Mouse (Mus musculus): ENCODE data around the gene Hist1h4f. TPM values are rescaled to one million over a fixed set of nuclear protein-coding genes. Genes with fewer than 3 reads are reported as not detected.

Hist1h4f gene
- polyA plus RNA-seq, 1 experiment from 2014 or later = 2.0 TPM

- Histone ChIP-seq H3K36me3 (ENCODE audit: insufficient read depth, low read length) (no peaks in the 10 kb centered on the region), H3K4me3 (ENCODE audit: low read length) (peak overlapping the region; percentile 75), H3K27ac (ENCODE audit: low read length) (peak overlapping the region; percentile 86), H3K9ac (replicated peaks; ENCODE audit: low read length) (peak overlapping the region; percentile 65), H3K4me2 (replicated peaks; ENCODE audit: low read depth, low read length) (peak overlapping the region; percentile 94), H3K27me3 (ENCODE audit: insufficient read depth, low read length) (no peaks in the 10 kb centered on the region), H3K4me1 (ENCODE audit: insufficient read depth, low read length) (peaks cover 10% of the 10 kb centered on the region), H3K9me3 (ENCODE audit: low read length) (no peaks in the 10 kb centered on the region)
- 0% methylated on average over 19 of the region's 19 CpGs for WGBS
- peak; percentile 74 for ATAC-seq (ENCODE audit: low FRiP score, low TSS enrichment)
These were observed 34.4 kb downstream of the Hist1h4f start for GRCm38 (mm10) chr13:23516822-23517602.

DNA sequence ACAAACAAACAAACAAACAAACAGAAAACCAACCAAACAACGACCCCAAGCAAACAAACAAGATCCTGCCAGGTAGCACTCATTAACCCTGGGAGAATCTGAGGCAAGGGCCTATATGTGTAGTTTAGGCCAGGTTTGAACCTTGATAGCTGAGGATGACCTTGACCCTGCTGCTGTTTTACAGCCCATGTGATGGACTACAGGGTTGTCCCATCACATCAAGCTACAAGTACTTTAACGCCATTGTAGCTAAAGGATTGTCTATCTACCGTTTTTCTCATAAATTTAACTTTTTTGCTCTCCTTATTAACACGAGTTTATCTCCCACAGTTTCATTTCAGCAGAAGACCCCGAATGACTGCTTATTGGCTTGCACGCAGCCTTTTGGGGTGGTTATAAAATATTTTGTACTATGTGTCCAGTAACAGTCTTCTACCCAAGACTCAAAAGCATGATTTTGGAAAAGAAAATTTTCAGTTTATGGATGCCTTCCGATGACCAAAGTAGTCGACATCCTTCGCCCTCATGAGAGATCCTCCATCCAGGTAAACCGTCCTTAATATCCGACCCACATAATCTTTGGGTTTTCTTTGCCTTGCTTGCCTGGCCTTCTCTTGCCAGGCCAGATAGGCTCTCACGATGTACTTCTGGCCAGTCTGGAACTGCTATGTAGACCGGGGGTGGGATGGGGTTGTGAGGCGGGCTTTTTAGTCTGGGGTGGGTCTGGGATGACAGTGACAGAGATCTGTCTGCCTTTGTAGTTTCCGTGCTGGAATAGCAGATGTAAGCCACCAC is 35.4 kb downstream of the Hist1h4f start:
- no peaks in the 10 kb centered on the region for H3K27me3 ChIP-seq (ENCODE audit: insufficient read depth, low read length)
- ATAC-seq (ENCODE audit: low FRiP score, low TSS enrichment) = no peak
- peak overlapping the region; percentile 43 for H3K4me2 ChIP-seq (replicated peaks; ENCODE audit: low read depth, low read length)
- peak overlapping the region; percentile 26 for H3K4me3 ChIP-seq (ENCODE audit: low read length)
- H3K4me1 ChIP-seq (ENCODE audit: insufficient read depth, low read length) = peaks cover 10% of the 10 kb centered on the region
- WGBS = 51% methylated on average over 15 of the region's 15 CpGs
- peak overlapping the region; percentile 23 for H3K9ac ChIP-seq (replicated peaks; ENCODE audit: low read length)
- H3K9me3 ChIP-seq (ENCODE audit: low read length) = no peaks in the 10 kb centered on the region
- H3K27ac ChIP-seq (ENCODE audit: low read length) = no peak overlapping the region
- no peaks in the 10 kb centered on the region for H3K36me3 ChIP-seq (ENCODE audit: insufficient read depth, low read length)

DNA sequence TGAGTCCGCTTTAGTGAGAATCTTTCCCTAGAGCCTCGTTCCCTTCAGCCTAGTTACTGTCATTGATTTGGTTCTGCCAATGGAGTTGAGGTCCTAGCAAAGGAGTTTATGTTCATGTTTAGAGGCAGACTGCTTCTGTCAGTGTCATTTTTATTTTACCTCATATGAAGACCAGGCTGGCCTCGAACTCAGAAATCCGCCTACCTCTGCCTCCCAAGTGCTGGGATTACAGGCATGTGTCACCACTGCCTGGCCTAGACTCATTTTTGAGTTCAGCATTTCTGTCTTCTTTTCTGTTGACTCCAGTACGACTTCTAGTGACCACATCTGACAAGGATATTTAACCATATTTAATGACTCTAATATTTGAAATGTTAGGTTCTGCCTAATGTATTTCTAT is 36.2 kb downstream of the Hist1h4f start:
- no peak overlapping the region for H3K4me3 ChIP-seq (ENCODE audit: low read length)
- H3K36me3 ChIP-seq (ENCODE audit: insufficient read depth, low read length) = no peaks in the 10 kb centered on the region
- ATAC-seq (ENCODE audit: low FRiP score, low TSS enrichment) = no peak
- H3K27me3 ChIP-seq (ENCODE audit: insufficient read depth, low read length) = no peaks in the 10 kb centered on the region
- no peak overlapping the region for H3K9ac ChIP-seq (replicated peaks; ENCODE audit: low read length)
- 80% methylated on average over 5 of the region's 5 CpGs for WGBS
- H3K4me1 ChIP-seq (ENCODE audit: insufficient read depth, low read length) = peaks cover 10% of the 10 kb centered on the region
- no peak overlapping the region for H3K4me2 ChIP-seq (replicated peaks; ENCODE audit: low read depth, low read length)
- H3K9me3 ChIP-seq (ENCODE audit: low read length) = no peaks in the 10 kb centered on the region
- H3K27ac ChIP-seq (ENCODE audit: low read length) = no peak overlapping the region

GRCm38 (mm10) chr13:23513517-23513916 is 37.9 kb downstream of the Hist1h4f start:
- H3K4me1 ChIP-seq (ENCODE audit: insufficient read depth, low read length) = peaks cover 5% of the 10 kb centered on the region
- WGBS = 85% methylated on average over 1 of the region's 1 CpGs
- H3K4me3 ChIP-seq (ENCODE audit: low read length) = no peak overlapping the region
- H3K27ac ChIP-seq (ENCODE audit: low read length) = no peak overlapping the region
- no peaks in the 10 kb centered on the region for H3K27me3 ChIP-seq (ENCODE audit: insufficient read depth, low read length)
- H3K9ac ChIP-seq (replicated peaks; ENCODE audit: low read length) = no peak overlapping the region
- ATAC-seq (ENCODE audit: low FRiP score, low TSS enrichment) = no peak
- H3K4me2 ChIP-seq (replicated peaks; ENCODE audit: low read depth, low read length) = no peak overlapping the region
- H3K9me3 ChIP-seq (ENCODE audit: low read length) = no peaks in the 10 kb centered on the region
- no peaks in the 10 kb centered on the region for H3K36me3 ChIP-seq (ENCODE audit: insufficient read depth, low read length)

GRCm38 (mm10) chr13:23510127-23510526 is 41.3 kb downstream of the Hist1h4f start:
- ATAC-seq (ENCODE audit: low FRiP score, low TSS enrichment) = no peak
- no peaks in the 10 kb centered on the region for H3K9me3 ChIP-seq (ENCODE audit: low read length)
- H3K27me3 ChIP-seq (ENCODE audit: insufficient read depth, low read length) = no peaks in the 10 kb centered on the region
- peaks cover 14% of the 10 kb centered on the region for H3K4me1 ChIP-seq (ENCODE audit: insufficient read depth, low read length)
- H3K4me3 ChIP-seq (ENCODE audit: low read length) = no peak overlapping the region
- 23% methylated on average over 1 of the region's 1 CpGs for WGBS
- H3K36me3 ChIP-seq (ENCODE audit: insufficient read depth, low read length) = no peaks in the 10 kb centered on the region
- H3K9ac ChIP-seq (replicated peaks; ENCODE audit: low read length) = no peak overlapping the region
- H3K4me2 ChIP-seq (replicated peaks; ENCODE audit: low read depth, low read length) = no peak overlapping the region
- no peak overlapping the region for H3K27ac ChIP-seq (ENCODE audit: low read length)

- ATAC-seq (ENCODE audit: low FRiP score, low TSS enrichment) = no peak
- peak overlapping the region; percentile 54 for H3K4me2 ChIP-seq (replicated peaks; ENCODE audit: low read depth, low read length)
- H3K36me3 ChIP-seq (ENCODE audit: insufficient read depth, low read length) = no peaks in the 10 kb centered on the region
- peak overlapping the region; percentile 11 for H3K4me3 ChIP-seq (ENCODE audit: low read length)
- H3K9ac ChIP-seq (replicated peaks; ENCODE audit: low read length) = 0 out of 2 replicates have a peak overlapping the region, but pooled peaks have one; percentile 12
- no peaks in the 10 kb centered on the region for H3K27me3 ChIP-seq (ENCODE audit: insufficient read depth, low read length)
- no peak overlapping the region for H3K27ac ChIP-seq (ENCODE audit: low read length)
- WGBS = 27% methylated on average over 14 of the region's 14 CpGs
- peaks cover 16% of the 10 kb centered on the region for H3K4me1 ChIP-seq (ENCODE audit: insufficient read depth, low read length)
- no peaks in the 10 kb centered on the region for H3K9me3 ChIP-seq (ENCODE audit: low read length)
These were observed 44.5 kb downstream of the Hist1h4f start for GRCm38 (mm10) chr13:23506819-23507515.

DNA sequence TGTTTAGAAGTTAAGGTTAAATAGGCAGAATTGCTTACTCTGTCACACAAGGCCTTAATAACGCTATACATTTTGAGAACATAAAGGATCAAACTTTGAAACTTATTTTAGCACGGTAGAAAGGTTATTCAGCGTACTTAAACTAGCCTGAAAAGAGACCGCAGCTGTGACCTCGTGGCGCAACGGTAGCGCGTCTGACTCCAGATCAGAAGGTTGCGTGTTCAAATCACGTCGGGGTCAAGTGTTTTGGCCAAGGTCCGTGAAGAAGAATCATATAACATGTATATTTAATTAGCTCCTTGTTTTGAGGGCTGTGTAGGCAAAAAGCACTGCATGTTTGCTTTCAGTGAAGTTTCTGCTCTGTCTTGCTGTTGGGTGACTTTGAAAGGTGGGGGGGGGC is 45.1 kb downstream of the Hist1h4f start:
- no peak overlapping the region for H3K9ac ChIP-seq (replicated peaks; ENCODE audit: low read length)
- H3K4me3 ChIP-seq (ENCODE audit: low read length) = peak overlapping the region; percentile 37
- no peaks in the 10 kb centered on the region for H3K27me3 ChIP-seq (ENCODE audit: insufficient read depth, low read length)
- WGBS = 5% methylated on average over 13 of the region's 13 CpGs
- no peak for ATAC-seq (ENCODE audit: low FRiP score, low TSS enrichment)
- peak overlapping the region; percentile 54 for H3K4me2 ChIP-seq (replicated peaks; ENCODE audit: low read depth, low read length)
- H3K27ac ChIP-seq (ENCODE audit: low read length) = no peak overlapping the region
- H3K9me3 ChIP-seq (ENCODE audit: low read length) = no peaks in the 10 kb centered on the region
- H3K36me3 ChIP-seq (ENCODE audit: insufficient read depth, low read length) = no peaks in the 10 kb centered on the region
- H3K4me1 ChIP-seq (ENCODE audit: insufficient read depth, low read length) = peaks cover 19% of the 10 kb centered on the region

- Histone ChIP-seq H3K36me3 (ENCODE audit: insufficient read depth, low read length) (no peaks in the 10 kb centered on the region), H3K27me3 (ENCODE audit: insufficient read depth, low read length) (no peaks in the 10 kb centered on the region), H3K4me1 (ENCODE audit: insufficient read depth, low read length) (peaks cover 19% of the 10 kb centered on the region), H3K27ac (ENCODE audit: low read length) (0 out of 2 replicates have a peak overlapping the region, but pooled peaks have one; percentile 38), H3K4me2 (replicated peaks; ENCODE audit: low read depth, low read length) (peak overlapping the region; percentile 54), H3K9me3 (ENCODE audit: low read length) (no peaks in the 10 kb centered on the region), H3K9ac (replicated peaks; ENCODE audit: low read length) (peak overlapping the region; percentile 56), H3K4me3 (ENCODE audit: low read length) (peak overlapping the region; percentile 37)
- 8% methylated on average over 14 of the region's 14 CpGs for WGBS
- 0 out of 2 replicates have a peak, but pooled peaks have one; percentile 37 for ATAC-seq (ENCODE audit: low FRiP score, low TSS enrichment)
These were observed 45.6 kb downstream of the Hist1h4f start for GRCm38 (mm10) chr13:23505662-23506345.

- no peak overlapping the region for H3K9ac ChIP-seq (replicated peaks; ENCODE audit: low read length)
- H3K27me3 ChIP-seq (ENCODE audit: insufficient read depth, low read length) = no peaks in the 10 kb centered on the region
- H3K9me3 ChIP-seq (ENCODE audit: low read length) = no peaks in the 10 kb centered on the region
- H3K4me3 ChIP-seq (ENCODE audit: low read length) = no peak overlapping the region
- 3% methylated on average over 9 of the region's 9 CpGs for WGBS
- peaks cover 24% of the 10 kb centered on the region for H3K4me1 ChIP-seq (ENCODE audit: insufficient read depth, low read length)
- H3K4me2 ChIP-seq (replicated peaks; ENCODE audit: low read depth, low read length) = peak overlapping the region; percentile 10; the same call in 1 of the 2 replicates
- no peaks in the 10 kb centered on the region for H3K36me3 ChIP-seq (ENCODE audit: insufficient read depth, low read length)
- no peak for ATAC-seq (ENCODE audit: low FRiP score, low TSS enrichment)
- H3K27ac ChIP-seq (ENCODE audit: low read length) = no peak overlapping the region
These were observed 47.7 kb downstream of the Hist1h4f start for GRCm38 (mm10) chr13:23503797-23504196.

All from kidney, embryonic 16.5 days (tissue).